Mouse (Mus musculus): ENCODE measurements around the gene Kdm5b. TPM values are rescaled to one million over a fixed set of nuclear protein-coding genes. Genes with fewer than 3 reads are reported as not detected.
"Not testable (repeated sequence)": the region's sequence is repeated elsewhere in the genome, so short reads cannot be mapped to it uniquely, and the experiment has no call there.

Gene Kdm5b
- polyA plus RNA-seq, 1 experiment from 2014 or later, result 99.5 TPM

DNA sequence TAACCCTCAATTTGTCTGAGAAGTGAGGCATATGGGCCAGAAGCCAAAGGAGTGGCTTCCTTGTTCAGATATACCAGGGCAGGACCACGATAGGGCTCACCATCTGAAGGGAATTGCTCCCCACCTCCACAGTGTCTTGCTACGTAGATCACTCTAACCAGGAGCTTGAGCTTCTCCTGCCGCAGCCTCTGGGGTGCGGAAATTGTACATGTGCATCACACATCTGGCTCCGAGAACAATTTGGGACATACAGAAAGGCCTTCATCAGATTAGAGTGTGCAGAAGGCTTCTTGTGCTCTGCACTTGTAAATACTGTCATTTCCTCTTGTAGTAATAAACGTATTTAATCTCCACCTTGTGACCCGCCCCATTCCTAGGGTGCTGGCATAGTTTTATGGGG is 38.8 kb upstream of the Kdm5b start:
- H3K36me3 ChIP-seq, result no peaks in the 10 kb centered on the region
- H3K4me1 ChIP-seq, result peaks cover 11% of the 10 kb centered on the region
- H3K27ac ChIP-seq, result no peak overlapping the region
- H3K27me3 ChIP-seq, result no peaks in the 10 kb centered on the region
- WGBS, result 81% methylated on average over 7 of the region's 7 CpGs
- H3K9me3 ChIP-seq, result no peaks in the 10 kb centered on the region
- no peak for ATAC-seq (ENCODE audit: insufficient number of reproducible peaks, insufficient read depth, low FRiP score, low TSS enrichment)
- H3K4me2 ChIP-seq (replicated peaks), result no peak overlapping the region
- H3K4me3 ChIP-seq, result no peak overlapping the region
- H3K9ac ChIP-seq, result no peak overlapping the region

- Histone ChIP-seq H3K4me1 (no peaks in the 10 kb centered on the region), H3K9me3 (no peaks in the 10 kb centered on the region), H3K27me3 (no peaks in the 10 kb centered on the region), H3K4me3 (no peak overlapping the region), H3K36me3 (no peaks in the 10 kb centered on the region), H3K4me2 (replicated peaks) (no peak overlapping the region), H3K27ac (no peak overlapping the region), H3K9ac (no peak overlapping the region)
- ATAC-seq (ENCODE audit: insufficient number of reproducible peaks, insufficient read depth, low FRiP score, low TSS enrichment), result no peak
- 56% methylated on average over 2 of the region's 2 CpGs for WGBS
Observed at GRCm38 (mm10) chr1:134522325-134522724, 37.6 kb upstream of the Kdm5b start.

GRCm38 (mm10) chr1:134524424-134524823 is 35.5 kb upstream of the Kdm5b start:
- Histone ChIP-seq H3K4me2 (replicated peaks) (no peak overlapping the region), H3K27ac (no peak overlapping the region), H3K27me3 (no peaks in the 10 kb centered on the region), H3K9me3 (no peaks in the 10 kb centered on the region), H3K4me1 (no peaks in the 10 kb centered on the region), H3K4me3 (no peak overlapping the region), H3K9ac (no peak overlapping the region), H3K36me3 (no peaks in the 10 kb centered on the region)
- WGBS, result 71% methylated on average over 5 of the region's 5 CpGs
- ATAC-seq (ENCODE audit: insufficient number of reproducible peaks, insufficient read depth, low FRiP score, low TSS enrichment), result no peak

DNA sequence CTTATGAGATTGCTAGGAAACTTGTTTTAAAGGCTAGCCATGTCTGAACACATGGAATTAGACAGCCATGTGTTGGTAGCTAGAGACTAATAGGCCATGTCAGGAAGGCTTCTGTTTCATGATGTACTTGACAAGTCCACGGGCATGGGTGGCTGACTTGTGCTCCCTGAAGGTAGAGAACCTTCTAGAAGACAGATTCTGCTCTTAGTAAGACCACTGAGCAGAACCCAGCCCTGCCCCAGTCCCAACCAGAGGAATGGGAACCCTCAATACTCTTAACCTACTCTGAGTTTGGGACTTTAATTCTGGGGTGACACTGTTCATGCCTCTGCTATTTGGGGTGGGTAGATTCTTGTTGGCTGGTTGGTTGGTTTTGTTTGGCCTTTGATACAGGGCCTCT is 35.0 kb upstream of the Kdm5b start:
- no peak overlapping the region for H3K27ac ChIP-seq
- no peak overlapping the region for H3K4me3 ChIP-seq
- H3K4me2 ChIP-seq (replicated peaks), result no peak overlapping the region
- H3K9ac ChIP-seq, result no peak overlapping the region
- H3K4me1 ChIP-seq, result no peaks in the 10 kb centered on the region
- 79% methylated on average over 1 of the region's 1 CpGs for WGBS
- no peaks in the 10 kb centered on the region for H3K27me3 ChIP-seq
- H3K36me3 ChIP-seq, result no peaks in the 10 kb centered on the region
- H3K9me3 ChIP-seq, result no peaks in the 10 kb centered on the region
- no peak for ATAC-seq (ENCODE audit: insufficient number of reproducible peaks, insufficient read depth, low FRiP score, low TSS enrichment)

- Histone ChIP-seq H3K4me2 (replicated peaks) (no peak overlapping the region), H3K9me3 (no peaks in the 10 kb centered on the region), H3K9ac (no peak overlapping the region), H3K27me3 (no peaks in the 10 kb centered on the region), H3K27ac (no peak overlapping the region), H3K4me1 (no peaks in the 10 kb centered on the region), H3K36me3 (no peaks in the 10 kb centered on the region), H3K4me3 (no peak overlapping the region)
- 79% methylated on average over 6 of the region's 6 CpGs for WGBS
- ATAC-seq (ENCODE audit: insufficient number of reproducible peaks, insufficient read depth, low FRiP score, low TSS enrichment), result no peak
Observed at GRCm38 (mm10) chr1:134526752-134527151, 33.2 kb upstream of the Kdm5b start.

DNA sequence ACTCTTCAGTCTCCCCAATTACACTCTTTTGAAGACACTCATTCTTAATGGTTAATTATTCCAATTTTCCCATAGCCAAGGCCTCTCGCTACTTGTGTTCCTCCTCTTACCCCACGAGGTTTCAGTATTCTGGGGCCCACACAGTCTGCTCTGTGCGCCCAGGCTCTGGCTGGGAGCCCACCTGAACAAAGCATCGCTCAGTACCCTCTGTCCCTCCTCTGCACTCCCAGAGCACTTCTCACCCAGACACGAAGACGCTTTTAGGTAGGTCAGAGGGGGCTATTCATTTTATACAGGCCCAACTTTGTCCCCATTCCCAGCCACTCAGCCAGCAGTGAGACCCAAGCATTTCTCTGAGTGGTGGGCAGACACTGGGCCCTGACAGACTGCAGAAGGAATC is 29.4 kb upstream of the Kdm5b start:
- 81% methylated on average over 6 of the region's 6 CpGs for WGBS
- no peak overlapping the region for H3K4me3 ChIP-seq
- no peaks in the 10 kb centered on the region for H3K36me3 ChIP-seq
- no peak overlapping the region for H3K27ac ChIP-seq
- no peak overlapping the region for H3K4me2 ChIP-seq (replicated peaks)
- no peak overlapping the region for H3K9ac ChIP-seq
- no peak for ATAC-seq (ENCODE audit: insufficient number of reproducible peaks, insufficient read depth, low FRiP score, low TSS enrichment)
- no peaks in the 10 kb centered on the region for H3K4me1 ChIP-seq
- H3K27me3 ChIP-seq, result no peaks in the 10 kb centered on the region
- no peaks in the 10 kb centered on the region for H3K9me3 ChIP-seq

DNA sequence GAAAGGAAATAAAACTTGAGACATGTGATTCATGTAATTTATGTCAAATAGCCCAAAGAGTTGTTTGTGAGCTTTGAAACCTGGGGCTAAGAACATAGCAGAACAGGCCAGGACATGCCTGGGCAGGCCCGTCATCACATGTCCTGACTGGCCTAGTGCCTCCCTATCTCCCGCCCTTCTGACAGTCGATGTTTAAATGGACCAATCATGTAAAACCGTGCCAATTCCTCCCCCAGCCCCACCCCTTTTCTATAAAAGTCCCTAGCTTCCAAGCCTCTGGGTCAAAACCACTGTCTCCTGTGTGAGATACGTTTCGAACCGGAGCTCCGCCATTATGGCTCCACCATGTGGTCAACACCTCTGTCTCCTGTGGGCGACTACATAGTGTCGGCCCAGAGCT is 26.3 kb upstream of the Kdm5b start:
- not testable (repeated sequence) for H3K9ac ChIP-seq; H3K9me3 ChIP-seq; H3K4me2 ChIP-seq (replicated peaks); H3K27ac ChIP-seq; H3K36me3 ChIP-seq; H3K4me1 ChIP-seq; H3K27me3 ChIP-seq; ATAC-seq (ENCODE audit: insufficient number of reproducible peaks, insufficient read depth, low FRiP score, low TSS enrichment); H3K4me3 ChIP-seq
- WGBS, result 90% methylated on average over 10 of the region's 10 CpGs

DNA sequence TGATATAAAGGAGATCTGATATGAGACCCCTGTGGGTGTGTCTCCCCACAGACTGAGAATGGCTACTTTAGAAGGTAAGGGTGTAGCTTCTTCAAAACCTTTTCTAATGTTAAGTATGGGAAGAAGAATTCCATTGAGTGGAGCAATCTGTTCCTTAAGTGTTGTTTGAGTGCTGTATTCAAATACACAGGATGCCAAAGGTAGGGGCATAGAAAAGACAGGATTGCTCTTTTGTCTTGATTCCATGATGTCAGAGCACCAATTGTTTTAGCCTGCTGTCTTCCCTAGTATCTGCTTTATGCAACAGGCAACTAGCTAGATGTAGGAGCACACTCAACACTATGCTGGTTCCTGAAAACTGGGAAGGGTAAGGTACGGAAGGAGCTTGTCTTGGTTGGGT is 24.9 kb upstream of the Kdm5b start:
- H3K27me3 ChIP-seq, result no peaks in the 10 kb centered on the region
- no peak for ATAC-seq (ENCODE audit: insufficient number of reproducible peaks, insufficient read depth, low FRiP score, low TSS enrichment)
- H3K4me3 ChIP-seq, result no peak overlapping the region
- WGBS, result 97% methylated on average over 1 of the region's 1 CpGs
- H3K4me1 ChIP-seq, result no peaks in the 10 kb centered on the region
- H3K9ac ChIP-seq, result no peak overlapping the region
- no peaks in the 10 kb centered on the region for H3K36me3 ChIP-seq
- H3K9me3 ChIP-seq, result no peaks in the 10 kb centered on the region
- H3K27ac ChIP-seq, result no peak overlapping the region
- H3K4me2 ChIP-seq (replicated peaks), result no peak overlapping the region

GRCm38 (mm10) chr1:134535513-134535912 is 24.5 kb upstream of the Kdm5b start:
- H3K27me3 ChIP-seq, result no peaks in the 10 kb centered on the region
- no peak overlapping the region for H3K4me2 ChIP-seq (replicated peaks)
- no peak overlapping the region for H3K4me3 ChIP-seq
- ATAC-seq (ENCODE audit: insufficient number of reproducible peaks, insufficient read depth, low FRiP score, low TSS enrichment), result no peak
- WGBS, result 71% methylated on average over 3 of the region's 3 CpGs
- H3K4me1 ChIP-seq, result no peaks in the 10 kb centered on the region
- H3K36me3 ChIP-seq, result no peaks in the 10 kb centered on the region
- H3K27ac ChIP-seq, result no peak overlapping the region
- H3K9ac ChIP-seq, result no peak overlapping the region
- H3K9me3 ChIP-seq, result no peaks in the 10 kb centered on the region

DNA sequence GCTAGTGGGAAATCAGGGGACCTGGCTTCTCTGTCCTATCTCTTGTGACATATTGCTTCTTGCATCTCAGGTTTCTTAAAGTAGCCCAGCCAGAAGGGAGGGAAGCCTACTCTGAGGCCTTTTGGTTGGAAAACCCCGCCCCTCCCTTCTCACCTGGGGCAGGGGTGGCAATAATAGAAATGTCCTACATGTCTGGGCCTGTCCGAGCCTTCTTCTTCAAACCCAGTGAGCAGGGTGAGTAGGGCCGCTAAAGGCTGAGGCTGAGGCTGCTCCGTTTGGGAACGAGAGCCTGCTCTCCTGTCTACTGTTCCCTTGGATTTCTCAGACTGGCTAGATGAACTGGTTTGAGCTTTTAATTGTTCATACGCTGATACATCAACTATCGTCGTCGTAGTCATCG is 19.4 kb upstream of the Kdm5b start:
- no peak overlapping the region for H3K9ac ChIP-seq
- no peak overlapping the region for H3K27ac ChIP-seq
- no peaks in the 10 kb centered on the region for H3K4me1 ChIP-seq
- H3K36me3 ChIP-seq, result no peaks in the 10 kb centered on the region
- 80% methylated on average over 10 of the region's 10 CpGs for WGBS
- no peak for ATAC-seq (ENCODE audit: insufficient number of reproducible peaks, insufficient read depth, low FRiP score, low TSS enrichment)
- no peaks in the 10 kb centered on the region for H3K27me3 ChIP-seq
- no peak overlapping the region for H3K4me2 ChIP-seq (replicated peaks)
- no peak overlapping the region for H3K4me3 ChIP-seq
- peaks cover 9% of the 10 kb centered on the region; the same call in 1 of the 2 replicates for H3K9me3 ChIP-seq

DNA sequence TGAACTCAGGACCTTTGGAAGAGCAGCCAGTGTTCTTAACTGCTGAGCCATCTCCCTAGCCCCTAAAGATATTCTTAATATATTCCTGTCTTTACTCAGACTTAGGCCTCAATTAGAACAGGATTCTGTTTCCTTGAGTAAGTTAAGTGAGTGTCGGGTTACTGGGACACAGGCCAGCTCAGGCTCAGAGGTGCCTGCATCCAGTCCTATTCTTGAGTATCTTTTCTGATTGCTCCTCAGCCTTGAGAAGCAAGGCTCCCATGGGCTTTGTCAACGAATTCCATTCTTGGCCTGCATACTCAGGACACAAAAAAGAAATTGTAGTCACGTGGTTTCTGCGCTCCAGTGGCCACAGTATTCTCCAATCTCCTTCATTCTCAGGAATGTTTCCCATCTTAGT is 11.7 kb upstream of the Kdm5b start:
- H3K9ac ChIP-seq, result no peak overlapping the region
- no peak for ATAC-seq (ENCODE audit: insufficient number of reproducible peaks, insufficient read depth, low FRiP score, low TSS enrichment)
- peaks cover 9% of the 10 kb centered on the region; the same call in 1 of the 2 replicates for H3K9me3 ChIP-seq
- H3K4me3 ChIP-seq, result no peak overlapping the region
- no peak overlapping the region for H3K4me2 ChIP-seq (replicated peaks)
- no peak overlapping the region for H3K27ac ChIP-seq
- H3K36me3 ChIP-seq, result no peaks in the 10 kb centered on the region
- WGBS, result 53% methylated on average over 4 of the region's 4 CpGs
- no peaks in the 10 kb centered on the region for H3K4me1 ChIP-seq
- H3K27me3 ChIP-seq, result no peaks in the 10 kb centered on the region

GRCm38 (mm10) chr1:134549632-134550132 is 10.3 kb upstream of the Kdm5b start, which contains the start of gene Mgat4e:
Mgat4e (minus strand) TSS chr1:134549682.
- no peak for ATAC-seq (ENCODE audit: insufficient number of reproducible peaks, insufficient read depth, low FRiP score, low TSS enrichment)
- no peaks in the 10 kb centered on the region for H3K27me3 ChIP-seq
- H3K4me2 ChIP-seq (replicated peaks), result no peak within 1 kb of the TSS
- H3K9me3 ChIP-seq, result peaks cover 9% of the 10 kb centered on the region; the same call in 1 of the 2 replicates
- H3K9ac ChIP-seq, result no peak within 1 kb of the TSS
- H3K4me3 ChIP-seq, result no peak within 1 kb of the TSS
- 61% methylated on average over 7 of the region's 7 CpGs for WGBS
- H3K4me1 ChIP-seq, result no peaks in the 10 kb centered on the region
- H3K36me3 ChIP-seq, result no peaks in the 10 kb centered on the region
- no peak within 1 kb of the TSS for H3K27ac ChIP-seq

- H3K36me3 ChIP-seq, result no peaks in the 10 kb centered on the region
- H3K27me3 ChIP-seq, result no peaks in the 10 kb centered on the region
- H3K4me1 ChIP-seq, result peaks cover 10% of the 10 kb centered on the region
- H3K9ac ChIP-seq, result no peak overlapping the region
- no peak overlapping the region for H3K4me3 ChIP-seq
- H3K9me3 ChIP-seq, result no peaks in the 10 kb centered on the region
- ATAC-seq (ENCODE audit: insufficient number of reproducible peaks, insufficient read depth, low FRiP score, low TSS enrichment), result no peak
- no peak overlapping the region for H3K4me2 ChIP-seq (replicated peaks)
- WGBS, result 80% methylated on average over 3 of the region's 3 CpGs
- H3K27ac ChIP-seq, result no peak overlapping the region
Observed at GRCm38 (mm10) chr1:134551869-134552268, 8.1 kb upstream of the Kdm5b start.

All from embryonic facial prominence, embryonic 12.5 days (tissue).